Mouse (Mus musculus) gastrocnemius, adult 18-20 months (tissue): ENCODE data around the gene Nadsyn1. TPM values are rescaled to one million over a fixed set of nuclear protein-coding genes. Genes with fewer than 3 reads are reported as not detected.

ENCODE experiments used
- DNase-seq: peaks from one replicate; pipeline ENCODE4 v3.0.0; 2021; ENCODE audit warnings: low spot score
- microRNA-seq: library from miRNA; unstranded; fragments of <30 nt; microRNA quantifications from one replicate; pipeline ENCODE4 v1.2.0, GENCODE M21; 2021
- total RNA-seq, 2 experiments: library from RNA; stranded (reverse); gene quantifications; 2 replicates each; pipeline ENCODE4 v1.2.3; 2021

The Nadsyn1 gene
- total RNA-seq, 2 experiments from 2014 or later = 3.0 to 3.8 TPM

- DNase-seq = no peak
These were observed 67.1 kb downstream of the Nadsyn1 start for GRCm38 (mm10) chr7:143755357-143756124.

DNA sequence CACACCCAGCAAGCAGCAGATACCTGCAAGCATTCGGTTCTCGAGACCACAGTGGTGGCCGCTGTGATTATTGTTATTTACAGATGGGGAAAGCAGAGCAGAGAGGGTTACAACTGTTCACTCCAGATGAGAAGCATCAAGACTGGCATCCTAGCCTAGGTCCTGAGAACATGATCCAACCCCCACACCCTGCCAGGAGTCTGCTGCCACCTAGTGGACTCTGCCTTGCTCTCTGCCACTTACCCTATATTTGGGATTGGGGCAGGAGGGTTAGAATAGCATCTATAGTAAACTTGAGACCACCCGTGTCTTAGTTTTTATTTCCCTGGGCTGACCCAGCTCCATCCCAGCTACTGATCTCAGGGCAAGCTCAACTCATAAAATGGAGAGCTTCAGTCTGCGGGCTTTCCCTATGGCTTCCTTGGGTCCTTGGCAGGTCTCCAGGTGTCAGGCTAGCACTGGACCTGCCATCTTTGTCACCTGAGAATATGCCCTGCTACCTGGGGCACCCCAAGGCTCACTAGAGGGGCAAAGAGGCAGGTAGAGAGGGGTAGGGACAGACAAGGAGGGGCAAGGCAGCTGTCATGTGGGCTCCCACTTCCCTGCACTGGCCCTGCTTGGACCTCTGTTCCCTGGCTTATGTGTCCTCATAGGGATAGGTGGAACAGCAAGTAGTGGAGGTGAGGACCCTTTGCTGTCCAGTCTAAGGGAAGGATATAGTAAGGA lies 68.5 kb downstream of the Nadsyn1 start:
- DNase-seq = peak; percentile 69

- DNase-seq = no peak
These were observed 70.0 kb downstream of the Nadsyn1 start for GRCm38 (mm10) chr7:143752606-143753005.

DNA sequence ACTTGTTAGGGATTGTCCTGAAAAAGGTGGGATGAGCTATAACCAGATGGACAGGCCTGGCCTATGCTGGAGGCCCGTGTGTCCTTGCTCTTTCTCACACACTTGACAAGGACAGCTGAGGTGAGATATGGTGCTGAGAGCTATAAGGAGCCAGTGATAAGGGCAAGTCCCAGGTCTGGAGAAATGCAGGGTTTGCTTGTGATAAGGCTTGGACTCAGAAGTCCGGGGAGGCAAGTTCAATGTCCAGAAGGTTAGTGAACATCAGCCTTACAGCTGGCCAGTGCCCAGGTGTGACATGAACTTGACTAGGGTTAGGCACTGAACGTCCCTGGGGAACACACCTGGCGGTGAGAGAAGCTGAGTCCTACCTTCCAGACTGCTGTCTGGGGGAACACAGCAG lies 70.6 kb downstream of the Nadsyn1 start:
- DNase-seq = no peak

GRCm38 (mm10) chr7:143751380-143751779 lies 71.3 kb downstream of the Nadsyn1 start:
- no peak for DNase-seq

- no peak for DNase-seq
These were observed 73.6 kb downstream of the Nadsyn1 start for GRCm38 (mm10) chr7:143749045-143749444.

DNA sequence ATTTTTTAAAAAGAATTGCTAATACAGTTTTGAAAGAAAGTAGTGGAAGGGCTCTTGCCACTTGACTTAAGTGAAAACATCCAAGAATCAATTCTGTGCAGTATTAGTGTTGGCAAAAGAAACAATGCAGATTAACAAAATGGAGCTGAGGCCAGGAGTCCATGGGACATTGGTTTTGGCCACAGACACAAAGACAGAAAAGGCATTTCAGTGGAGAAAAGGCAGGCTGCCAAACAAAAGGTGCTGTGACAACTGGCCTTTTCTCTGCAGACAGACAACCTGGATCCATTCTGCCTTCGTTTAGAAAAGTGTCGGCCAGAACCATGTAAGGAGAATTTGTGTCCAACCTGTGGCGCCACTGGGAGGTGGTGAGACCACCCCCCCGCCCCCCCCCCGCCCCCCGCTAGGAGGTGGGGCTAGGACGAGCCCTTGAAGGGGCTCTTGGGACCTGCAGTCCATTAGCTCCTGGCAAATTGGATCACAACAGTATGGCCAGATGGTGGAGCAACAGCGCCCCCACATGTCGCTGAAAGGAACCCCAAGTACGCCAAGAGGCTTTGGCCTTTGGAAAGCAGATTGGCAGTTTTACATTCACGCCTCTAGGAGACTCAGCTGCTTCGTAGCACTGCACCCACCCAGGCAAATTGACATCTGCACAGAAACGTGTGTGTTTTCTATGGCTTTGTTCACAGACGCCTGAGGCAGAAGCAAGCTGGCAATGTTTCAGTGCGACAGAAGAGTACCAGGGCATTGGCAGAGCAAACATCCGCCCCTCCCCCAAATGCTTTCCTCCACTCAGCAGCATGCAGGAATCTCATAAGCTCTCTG lies 74.4 kb downstream of the Nadsyn1 start:
- DNase-seq = peak; percentile 91

Small RNAs within 50 kb of the gene (microRNA-seq; reads per million reads assigned to microRNA genes)
- not detected for gene Gm22064

Other genes with a start within 250 kb of the Nadsyn1 start
- 10 to 100 TPM; 37.3 to 39.9 TPM for gene Cars, start 222.8 kb downstream of the Nadsyn1 start, total RNA-seq
- under 1 TPM; 0.19 to 0.21 TPM for gene Tnfrsf26, start 194.1 kb downstream of the Nadsyn1 start, total RNA-seq
- 1 to 10 TPM; 1.6 TPM for gene Tnfrsf22, start 173.2 kb downstream of the Nadsyn1 start, total RNA-seq
- 1 to 10 TPM; 4.8 TPM for gene Tnfrsf23, start 137.0 kb downstream of the Nadsyn1 start, total RNA-seq
- gene Osbpl5, start 65.9 kb downstream of the Nadsyn1 start, total RNA-seq = 10 to 100 TPM; 14.4 to 15.4 TPM
- gene Mrgprg, start 55.9 kb downstream of the Nadsyn1 start, total RNA-seq = under 1 TPM; 0.43 to 0.71 TPM
- gene Mrgpre, start 38.3 kb downstream of the Nadsyn1 start, total RNA-seq = under 1 TPM; 0.68 to 0.71 TPM
- 1 to 10 TPM; 3.7 to 4.0 TPM for gene Dhcr7, start 296 bp upstream of the Nadsyn1 start, total RNA-seq
- gene Gm498, start 44.0 kb upstream of the Nadsyn1 start, total RNA-seq = not detected
- gene Shank2, start 179.1 kb upstream of the Nadsyn1 start, total RNA-seq = under 1 TPM; 0.11 to 0.12 TPM